Mouse (Mus musculus): ENCODE results near the gene Crybg2. TPM values are rescaled to one million over a fixed set of nuclear protein-coding genes. Genes with fewer than 3 reads are reported as not detected.

The Crybg2 gene
- total RNA-seq, 2 experiments from 2014 or later, result 2.3 to 2.4 TPM

DNA sequence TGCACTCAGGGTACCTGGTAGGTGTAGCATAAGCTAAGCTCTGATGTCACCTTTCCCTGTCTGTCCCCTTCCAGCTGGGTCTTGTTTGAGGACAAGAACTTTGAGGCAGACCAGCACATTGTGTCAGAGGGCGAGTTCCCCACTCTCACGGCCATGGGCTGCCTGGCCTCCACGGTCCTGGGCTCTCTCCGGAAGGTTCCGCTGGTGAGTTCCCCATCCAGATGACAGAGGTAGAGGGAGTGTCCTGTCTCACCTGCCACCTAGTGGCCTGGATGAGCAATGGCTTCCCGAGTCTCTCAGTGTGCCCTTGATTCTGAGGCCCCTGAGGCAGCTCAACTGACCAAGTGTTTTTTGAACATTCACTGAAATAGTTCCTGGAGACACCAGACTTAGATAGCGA, 26.8 kb downstream of the Crybg2 start:
- peak; percentile 69 for TF ChIP-seq CTCF (IDR thresholded peaks at IDR 0.05)
- DNase-seq (ENCODE audit: extremely low spot score in 1 of 2, low spot score in 2 of 2), result no peak
- H3K4me3 ChIP-seq, result no peak overlapping the region
- no peak overlapping the region for H3K27ac ChIP-seq
- intact Hi-C loops (cut with DNase I), result loop anchor here (1.0 kb wide), 1 partner anchor 51 kb away; no protein-coding TSS in a partner anchor

DNA sequence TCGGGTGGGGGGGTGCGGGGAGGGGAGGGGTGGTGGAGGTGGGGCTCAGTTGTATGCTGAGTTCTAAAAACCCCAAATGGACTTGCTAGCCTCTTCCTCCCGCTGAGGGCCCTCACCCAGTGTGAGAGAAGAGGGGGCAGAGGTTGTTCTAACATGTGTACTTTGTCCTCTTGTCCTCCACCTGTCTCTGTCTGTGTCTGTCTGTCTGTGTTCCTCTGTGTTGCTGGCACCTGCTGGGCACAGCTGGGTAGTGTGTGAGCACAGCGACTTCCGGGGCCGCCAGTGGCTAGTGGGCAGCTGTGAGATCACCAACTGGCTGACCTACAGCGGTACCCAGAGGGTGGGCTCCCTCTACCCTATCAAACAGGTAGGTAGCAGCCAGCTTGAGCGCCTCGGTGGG, 28.4 kb downstream of the Crybg2 start:
- H3K27ac ChIP-seq, result no peak overlapping the region
- TF ChIP-seq CTCF (IDR thresholded peaks at IDR 0.05), result no peak
- intact Hi-C loops (cut with DNase I), result no loop called here
- no peak overlapping the region for H3K4me3 ChIP-seq
- no peak for DNase-seq (ENCODE audit: extremely low spot score in 1 of 2, low spot score in 2 of 2)

DNA sequence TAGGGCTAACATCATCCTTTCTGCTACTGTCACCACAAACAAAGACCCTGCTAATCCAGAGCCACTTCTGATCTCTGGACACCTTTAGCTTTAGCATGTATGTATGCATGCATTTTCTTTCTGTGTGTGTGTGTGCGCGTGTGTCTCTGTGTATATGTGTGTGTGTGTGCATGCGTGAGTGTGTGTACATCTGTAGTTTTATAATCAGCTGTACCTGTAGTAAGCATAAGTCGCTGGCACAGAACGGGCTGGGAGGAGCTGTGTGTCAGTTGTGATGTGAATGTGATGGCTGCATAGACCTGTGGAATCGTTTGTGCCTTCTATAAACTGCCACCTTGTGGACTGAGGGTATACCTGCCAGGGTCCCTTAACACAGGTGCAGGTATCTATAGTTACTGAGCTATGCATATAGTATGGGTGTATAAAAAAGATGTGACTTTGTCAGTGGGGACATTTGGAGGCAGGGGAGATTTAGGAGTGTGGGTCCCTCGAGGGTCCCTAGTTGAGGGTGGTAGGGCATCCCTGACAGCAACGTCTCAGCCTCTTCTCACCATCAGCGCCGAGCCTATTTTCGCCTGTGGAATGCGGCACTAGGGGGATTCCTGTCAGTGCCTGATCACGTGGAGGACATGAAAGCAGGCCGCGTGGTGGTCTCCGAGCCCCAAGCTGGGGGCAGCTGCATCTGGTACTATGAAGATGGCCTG, 30.1 kb downstream of the Crybg2 start:
- no peak for DNase-seq (ENCODE audit: extremely low spot score in 1 of 2, low spot score in 2 of 2)
- H3K27ac ChIP-seq, result no peak overlapping the region
- no peak for TF ChIP-seq CTCF (IDR thresholded peaks at IDR 0.05)
- no peak overlapping the region for H3K4me3 ChIP-seq
- intact Hi-C loops (cut with DNase I), result no loop called here

DNA sequence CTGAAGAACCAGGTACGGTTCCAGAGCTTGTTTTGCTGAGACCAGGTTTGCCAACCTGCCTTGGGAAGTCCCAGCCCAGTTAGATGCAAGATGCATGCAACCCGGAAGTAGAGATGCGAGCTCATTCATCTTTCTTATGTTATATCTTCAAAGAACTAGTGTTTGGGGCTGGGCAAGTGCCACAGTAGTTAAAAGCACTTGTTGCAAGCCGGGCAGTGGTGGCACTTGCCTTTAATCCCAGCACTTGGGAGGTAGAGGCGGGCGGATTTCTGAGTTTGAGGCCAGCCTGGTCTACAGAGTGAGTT, 30.6 kb downstream of the Crybg2 start:
- no peak overlapping the region for H3K4me3 ChIP-seq
- no peak for DNase-seq (ENCODE audit: extremely low spot score in 1 of 2, low spot score in 2 of 2)
- TF ChIP-seq CTCF (IDR thresholded peaks at IDR 0.05), result no peak
- H3K27ac ChIP-seq, result no peak overlapping the region
- intact Hi-C loops (cut with DNase I), result no loop called here

DNA sequence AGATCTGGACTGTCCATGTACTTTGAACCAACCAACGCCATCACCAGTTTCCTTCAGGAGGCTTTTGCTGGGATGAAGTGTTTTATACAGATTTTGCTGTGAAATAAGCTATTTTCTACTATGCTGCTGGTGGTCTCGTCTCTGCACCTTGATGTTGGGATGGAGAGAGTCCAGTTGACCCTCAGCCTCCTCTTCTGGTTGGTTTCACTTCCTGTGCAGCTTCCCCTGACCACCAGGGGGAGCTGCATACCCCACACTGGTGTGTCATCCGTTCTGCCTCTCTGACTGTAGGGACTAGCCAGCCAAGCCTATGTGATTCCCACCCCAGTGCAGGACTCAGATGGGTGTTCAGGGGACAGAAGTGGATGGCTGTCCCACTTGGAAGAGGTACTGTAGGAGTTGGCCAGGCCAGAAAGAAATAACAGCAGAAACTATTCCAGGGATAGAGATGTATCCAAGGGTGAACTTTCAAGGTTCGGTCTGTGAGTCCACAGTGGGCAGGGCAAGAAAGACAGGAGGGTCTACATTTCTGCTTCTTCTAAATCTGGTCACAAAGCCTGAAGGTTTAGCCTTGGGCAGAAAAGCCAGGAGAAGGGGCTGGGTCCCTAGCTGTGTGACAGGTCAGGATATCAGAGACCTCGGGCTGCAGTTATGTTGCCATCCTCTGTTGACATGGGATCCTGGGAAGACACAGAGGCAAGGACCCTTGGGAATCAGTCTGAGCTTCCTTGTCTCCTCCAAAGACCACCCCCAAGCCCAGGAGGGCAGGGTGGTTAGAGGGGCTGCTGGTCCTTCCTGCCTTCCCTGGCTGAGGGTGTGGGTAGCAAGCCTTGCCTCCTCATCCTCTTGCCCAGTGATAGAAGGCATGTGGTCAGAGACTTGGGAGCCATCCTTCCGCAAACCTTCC, 32.0 kb downstream of the Crybg2 start:
- H3K4me3 ChIP-seq, result no peak overlapping the region
- TF ChIP-seq CTCF (IDR thresholded peaks at IDR 0.05), result peak; percentile 70
- peak; percentile 24 to 38 for DNase-seq (ENCODE audit: extremely low spot score in 1 of 2, low spot score in 2 of 2)
- intact Hi-C loops (cut with DNase I), result no loop called here
- no peak overlapping the region for H3K27ac ChIP-seq

DNA sequence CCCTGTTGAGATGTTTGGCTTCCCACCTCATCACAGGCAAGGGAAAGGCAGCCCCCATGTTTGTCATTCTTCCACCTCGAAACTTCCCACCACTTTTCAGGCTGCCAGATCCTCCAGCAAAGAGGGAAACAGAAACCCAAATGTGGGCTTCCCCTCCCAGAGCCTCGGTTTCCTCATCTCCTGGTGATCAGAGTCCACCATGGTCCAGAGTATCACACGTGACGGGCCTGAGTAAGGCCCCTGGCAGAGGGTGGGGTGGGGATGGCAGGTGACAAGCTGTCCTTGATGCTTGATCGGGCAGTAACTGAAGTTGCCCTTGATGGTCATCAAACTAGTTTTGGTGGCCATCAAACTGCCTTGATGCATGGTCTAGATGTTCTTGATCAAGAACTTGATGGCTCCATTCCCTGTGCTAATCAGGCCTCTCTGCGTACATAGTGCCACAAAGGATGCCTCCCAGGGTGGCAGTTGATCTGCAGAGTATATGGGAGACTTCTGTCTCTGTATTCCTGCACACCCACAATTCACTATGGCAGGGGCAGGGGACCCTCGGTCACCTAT, 33.5 kb downstream of the Crybg2 start:
- Histone ChIP-seq H3K4me3 (no peak overlapping the region), H3K27ac (no peak overlapping the region)
- intact Hi-C loops (cut with DNase I), result no loop called here
- TF ChIP-seq CTCF (IDR thresholded peaks at IDR 0.05), result no peak
- no peak for DNase-seq (ENCODE audit: extremely low spot score in 1 of 2, low spot score in 2 of 2)

DNA sequence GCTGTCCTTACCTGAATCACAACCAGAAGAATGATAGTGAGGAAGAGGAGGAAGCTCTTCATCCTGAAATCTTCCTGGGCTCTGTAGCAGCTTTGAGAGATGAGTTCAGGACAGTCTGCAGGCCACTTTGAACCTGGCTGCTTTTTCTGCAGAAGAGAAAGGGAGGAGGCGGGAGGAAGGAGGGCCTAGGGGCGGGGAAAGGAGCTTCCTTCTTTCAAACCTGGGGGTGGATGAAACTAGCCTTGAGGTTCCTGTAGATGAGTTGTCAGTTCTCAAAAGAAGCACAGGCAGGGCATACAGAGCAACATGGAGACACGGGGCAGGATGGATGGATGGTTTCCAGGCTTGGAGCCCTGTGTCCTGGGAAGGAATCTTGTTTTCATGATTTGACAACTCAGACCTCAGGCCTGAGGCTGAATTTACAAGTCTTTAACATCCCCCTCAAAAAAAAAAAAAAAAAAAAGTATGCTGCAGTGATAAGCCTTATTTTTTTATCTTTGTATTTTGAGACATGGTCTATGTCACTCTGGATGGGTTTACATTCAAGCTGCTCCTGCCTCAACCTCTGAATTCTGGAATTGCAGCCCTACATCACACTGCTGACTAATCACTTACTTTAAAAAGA, 34.4 kb downstream of the Crybg2 start, which contains the start of gene Cd52:
Cd52 (minus strand) TSS at position 160 of the 625 bp plus-strand sequence.
- intact Hi-C loops (cut with DNase I), result no loop called here
- TF ChIP-seq CTCF (IDR thresholded peaks at IDR 0.05), result no peak
- Histone ChIP-seq H3K27ac (no peak within 1 kb of the TSS), H3K4me3 (no peak within 1 kb of the TSS)
- DNase-seq (ENCODE audit: extremely low spot score in 1 of 2, low spot score in 2 of 2), result no peak

DNA sequence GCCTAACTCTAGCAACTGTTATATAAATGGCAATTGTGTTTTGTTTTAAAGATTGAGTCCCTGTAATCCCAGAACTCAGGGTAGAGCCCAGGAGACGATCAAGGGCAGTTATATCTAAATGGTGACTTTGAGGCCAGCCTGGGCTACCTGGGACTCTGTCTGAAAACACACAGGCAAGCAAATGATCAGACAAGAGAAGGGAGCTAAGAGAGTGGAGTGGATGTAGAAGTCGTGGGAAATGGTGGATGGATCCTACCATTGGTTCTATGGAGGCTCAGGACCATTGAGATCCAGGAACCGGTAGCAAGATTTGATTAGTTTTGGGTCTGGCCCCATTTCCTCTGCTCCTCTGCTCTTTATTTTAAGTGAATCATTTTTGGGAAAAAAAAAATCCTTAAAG, 35.5 kb downstream of the Crybg2 start:
- no peak for TF ChIP-seq CTCF (IDR thresholded peaks at IDR 0.05)
- H3K4me3 ChIP-seq, result no peak overlapping the region
- H3K27ac ChIP-seq, result no peak overlapping the region
- no peak for DNase-seq (ENCODE audit: extremely low spot score in 1 of 2, low spot score in 2 of 2)
- intact Hi-C loops (cut with DNase I), result no loop called here

DNA sequence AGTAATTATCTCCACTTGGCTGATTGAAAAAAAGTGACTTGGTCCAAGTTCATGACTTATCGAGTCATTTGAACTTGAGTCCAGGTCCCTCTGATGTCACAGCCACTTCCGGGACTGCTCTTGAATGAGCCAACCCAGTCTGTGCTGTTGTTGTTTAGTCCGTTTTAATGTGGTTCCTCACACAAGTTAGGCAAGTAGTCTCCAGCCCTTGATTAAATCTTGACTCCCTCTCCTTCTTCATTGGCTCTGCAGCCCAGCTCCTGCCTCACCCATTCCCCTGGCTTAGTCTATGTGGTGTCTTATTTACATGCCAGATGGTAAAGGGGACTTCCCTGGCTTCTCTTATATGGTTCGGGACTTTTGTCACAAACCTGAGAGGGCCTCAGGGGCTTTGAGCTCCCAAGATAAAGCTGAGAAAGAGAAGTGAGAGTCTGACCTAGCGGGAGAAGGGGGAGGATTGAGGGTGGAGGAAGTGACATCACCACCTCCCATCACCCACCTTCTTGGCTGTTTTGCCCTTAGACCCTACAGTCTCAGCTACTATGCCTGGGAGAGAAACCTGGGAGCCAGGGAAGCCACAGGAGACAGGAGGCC, 36.5 kb downstream of the Crybg2 start:
- H3K4me3 ChIP-seq, result no peak overlapping the region
- intact Hi-C loops (cut with DNase I), result no loop called here
- no peak overlapping the region for H3K27ac ChIP-seq
- no peak for TF ChIP-seq CTCF (IDR thresholded peaks at IDR 0.05)
- no peak for DNase-seq (ENCODE audit: extremely low spot score in 1 of 2, low spot score in 2 of 2)

DNA sequence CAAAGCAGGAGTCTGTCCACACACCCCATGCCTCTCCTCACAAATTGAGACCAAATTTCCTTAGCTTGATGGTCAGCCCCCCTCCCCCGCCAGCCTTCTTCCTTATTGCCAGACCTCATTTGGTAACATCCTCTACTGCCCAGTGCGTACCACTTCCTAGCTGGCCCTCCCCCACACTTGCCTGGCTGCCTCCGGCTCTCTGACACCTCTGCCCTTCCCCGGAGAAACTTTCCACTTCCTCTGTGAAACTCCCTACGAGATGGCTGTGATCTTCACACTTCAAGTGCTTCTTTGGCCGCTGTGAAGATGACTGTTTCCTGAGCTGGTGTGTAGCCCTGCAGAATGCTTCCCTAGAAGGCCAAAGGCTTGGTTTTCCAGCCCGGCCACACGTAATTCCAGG, 38.0 kb downstream of the Crybg2 start:
- H3K27ac ChIP-seq, result no peak overlapping the region
- intact Hi-C loops (cut with DNase I), result no loop called here
- no peak for TF ChIP-seq CTCF (IDR thresholded peaks at IDR 0.05)
- H3K4me3 ChIP-seq, result no peak overlapping the region
- no peak for DNase-seq (ENCODE audit: extremely low spot score in 1 of 2, low spot score in 2 of 2)

DNA sequence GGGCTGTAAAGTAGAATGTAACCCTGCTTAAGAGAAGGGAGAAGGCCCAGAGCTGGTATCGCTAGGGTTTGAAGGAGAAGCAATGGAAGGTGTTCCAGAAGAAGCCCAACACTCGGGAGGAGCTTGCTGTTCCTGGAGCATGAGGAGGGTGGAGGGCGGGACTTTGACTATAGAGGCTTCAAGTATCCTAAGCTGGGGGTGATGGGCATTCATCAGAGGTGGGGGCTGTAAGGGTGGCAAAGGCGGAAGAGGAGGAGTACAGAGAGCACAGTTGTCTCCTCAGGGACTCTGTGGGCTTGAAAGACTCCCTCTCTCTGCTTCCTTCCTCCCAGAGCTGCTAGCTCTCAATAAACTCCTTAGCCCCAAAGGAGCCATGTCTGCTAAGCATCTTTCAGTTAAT, 39.6 kb downstream of the Crybg2 start:
- intact Hi-C loops (cut with DNase I), result no loop called here
- TF ChIP-seq CTCF (IDR thresholded peaks at IDR 0.05), result no peak
- Histone ChIP-seq H3K4me3 (no peak overlapping the region), H3K27ac (no peak overlapping the region)
- no peak for DNase-seq (ENCODE audit: extremely low spot score in 1 of 2, low spot score in 2 of 2)

Measured in left cerebral cortex, adult 2 months (tissue).